ENCODE assay signal across 23 mouse cellular contexts in the genomic region with DNA sequence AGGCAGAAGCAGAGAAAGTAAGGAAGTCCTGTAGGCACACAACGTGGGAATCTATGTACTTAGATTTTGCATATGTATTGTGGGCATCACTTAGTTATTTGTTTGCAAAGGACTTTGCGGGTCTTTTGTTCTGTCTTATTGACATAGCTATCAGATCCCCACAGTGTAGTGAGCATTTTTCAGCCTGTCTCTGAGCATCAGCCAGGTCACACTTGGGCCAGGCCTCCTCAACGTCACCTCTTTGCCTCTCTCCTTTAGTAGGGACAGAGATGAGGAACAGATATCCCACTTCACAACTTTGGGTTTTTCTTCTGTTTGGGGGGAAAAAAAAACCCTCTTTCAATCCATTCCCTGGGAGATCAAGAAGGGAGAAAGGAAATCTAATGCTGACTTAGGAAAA. TPM values are rescaled to one million over a fixed set of nuclear protein-coding genes. Genes with fewer than 3 reads are reported as not detected.
DNase-seq lines count a peak whose midpoint lies in the region; ATAC-seq and TF ChIP-seq lines count a peak whose summit lies in the region.
"Had no signal": no experiment of that assay in that cellular context is flagged by ENCODE, and none has a peak within 500 bp of the region (broad histone marks: within the 10 kb centered on the region; RNA-seq: fewer than 3 reads in every experiment).

No protein-coding gene starts in this region.

- H3K4me3 ChIP-seq in lung, embryonic 14.5 days (ENCODE audit: low read depth, low read length), result no peak overlapping the region
- H3K4me3 ChIP-seq in embryonic facial prominence, embryonic 15.5 days (replicated peaks), result peak overlapping the region; percentile 26; the same call in 1 of the 2 replicates
- H3K4me3 ChIP-seq: forebrain, embryonic 15.5 days; left cerebral cortex, adult 2 months had no signal

- 20% methylated on average over 3 of the region's 3 CpGs for WGBS in lung, embryonic 14.5 days
- 20% methylated on average over 3 of the region's 3 CpGs for WGBS in embryonic facial prominence, embryonic 15.5 days

- no peak for TF ChIP-seq CTCF in lung, embryonic 14.5 days (IDR thresholded peaks at IDR 0.05; ENCODE audit: low read depth)
- no peak for TF ChIP-seq CTCF in brain, embryonic 14.5 days (IDR thresholded peaks at IDR 0.05; ENCODE audit: borderline replicate concordance, extremely low read depth, insufficient read depth, insufficient read length)

- H3K9ac ChIP-seq in lung, embryonic 14.5 days, result no peak overlapping the region
- no peak overlapping the region for H3K9ac ChIP-seq in embryonic facial prominence, embryonic 15.5 days
- H3K9ac ChIP-seq: forebrain, embryonic 15.5 days; liver, embryonic 14.5 days had no signal

- H3K36me3 ChIP-seq in lung, embryonic 14.5 days (ENCODE audit: insufficient read depth), result no peaks in the 10 kb centered on the region
- H3K36me3 ChIP-seq in embryonic facial prominence, embryonic 15.5 days, result no peaks in the 10 kb centered on the region
- H3K36me3 ChIP-seq: forebrain, embryonic 15.5 days; heart, embryonic 15.5 days had no signal

- no peaks in the 10 kb centered on the region for H3K9me3 ChIP-seq in lung, embryonic 14.5 days (ENCODE audit: low read depth, low read length)
- H3K9me3 ChIP-seq in embryonic facial prominence, embryonic 15.5 days (replicated peaks), result no peaks in the 10 kb centered on the region
- H3K9me3 ChIP-seq: forebrain, embryonic 15.5 days; heart, embryonic 15.5 days had no signal

- H3K27me3 ChIP-seq in lung, embryonic 14.5 days (ENCODE audit: insufficient read depth, low read length), result peaks cover 84% of the 10 kb centered on the region
- peaks cover 72% of the 10 kb centered on the region for H3K27me3 ChIP-seq in embryonic facial prominence, embryonic 15.5 days

- no peak for TF ChIP-seq POLR2A in brain, embryonic 14.5 days (IDR thresholded peaks at IDR 0.05; ENCODE audit: borderline replicate concordance, extremely low read depth, insufficient read depth, insufficient read length, poor library complexity, severe bottlenecking)

- H3K4me1 ChIP-seq in lung, embryonic 14.5 days (ENCODE audit: insufficient read depth), result 0 out of 2 replicates have a peak, but pooled peaks cover 5% of the 10 kb centered on the region
- peaks cover 30% of the 10 kb centered on the region for H3K4me1 ChIP-seq in embryonic facial prominence, embryonic 15.5 days

- no peak overlapping the region for H3K27ac ChIP-seq in lung, embryonic 14.5 days (ENCODE audit: low read depth)
- H3K27ac ChIP-seq in embryonic facial prominence, embryonic 15.5 days (replicated peaks), result no peak overlapping the region
- H3K27ac ChIP-seq: forebrain, embryonic 15.5 days; heart, embryonic 15.5 days; left cerebral cortex, adult 2 months; liver, embryonic 14.5 days; stomach, postnatal 0 days had no signal

- DNase-seq in lung, embryonic 14.5 days, result peak; percentile 14
- no peak for DNase-seq in lung, adult 18-20 months
- peak; percentile 5 for DNase-seq in ZHBTc4 (ENCODE audit: low read depth, low spot score)
- DNase-seq in brain, embryonic 14.5 days (ENCODE audit: low read depth), result peak; percentile 31
- DNase-seq in B cell, adult 2 months, result no peak
- DNase-seq: adrenal gland, postnatal 14 days; cerebellum, adult 8-10 months; heart, postnatal 36 days; kidney, adult 11 months; left cerebral cortex, postnatal 4 days; lung, postnatal 4 days; right cerebral cortex, adult 18-20 months had no signal

- ATAC-seq in lung, embryonic 14.5 days (ENCODE audit: insufficient read depth), result no peak
- no peak for ATAC-seq in embryonic facial prominence, embryonic 15.5 days (ENCODE audit: insufficient number of reproducible peaks, low FRiP score, low TSS enrichment, low read depth)
- no peak for ATAC-seq in megakaryocyte progenitor cell, adult 5-6 weeks (replicated peaks; ENCODE audit: poor library complexity)
- ATAC-seq: forebrain, embryonic 15.5 days had no signal

- H3K4me2 ChIP-seq in lung, embryonic 14.5 days, result no peak overlapping the region
- H3K4me2 ChIP-seq in embryonic facial prominence, embryonic 15.5 days (replicated peaks), result 0 out of 2 replicates have a peak overlapping the region, but pooled peaks have one; percentile 28
- H3K4me2 ChIP-seq: forebrain, embryonic 15.5 days; heart, embryonic 15.5 days had no signal

RNA-seq across cellular contexts. Expression of a gene that starts 7.8 kb away (rescaled TPM):
- polyA plus RNA-seq in lung, embryonic 14.5 days (2014; fragmentation: Nextera tagmentation; extraction: Ambion mirVana), result 0.09 and 0.25 TPM in 2 replicates
- polyA plus RNA-seq in brain, embryonic 14.5 days (2012; rRNA removed), result 0.05 and 0.10 TPM in 2 replicates
- polyA plus RNA-seq in embryonic facial prominence, embryonic 15.5 days (2015; fragmentation: Nextera tagmentation; extraction: Ambion mirVana), result 7.6 and 11.7 TPM in 2 replicates
- not detected in 2 replicates for total RNA-seq in megakaryocyte progenitor cell, adult 5-6 weeks (2015)
- total RNA-seq in megakaryocyte progenitor cell, adult 5-6 weeks (2017), result not detected in 2 replicates
- total RNA-seq: layer of hippocampus, postnatal 10 days; left cerebral cortex, adult 2 months; left cerebral cortex, postnatal 4 days; midbrain, postnatal 0 days had no signal
- polyA plus RNA-seq: forebrain, embryonic 15.5 days; gonadal fat pad, adult 2 months; midbrain, postnatal 0 days; urinary bladder, adult 2 months had no signal

Comparison
In these comparisons a context has a peak if more than half of its experiments do, and no peak if none do; other contexts are left out.
1. DNase-seq: peak in lung, embryonic 14.5 days (single experiment), ZHBTc4 (single experiment) and brain, embryonic 14.5 days (single experiment); none in lung, adult 18-20 months (0 of 2) and B cell, adult 2 months (0 of 2).